Mouse (Mus musculus): ENCODE results near the gene Naa10.

GRCm38 (mm10) chrX:73914827-73915703, 6.7 kb downstream of the Naa10 start:
- TF ChIP-seq POLR2A (IDR thresholded peaks at IDR 0.05; ENCODE audit: borderline replicate concordance, low read depth, low read length) (no peak), CTCF (IDR thresholded peaks at IDR 0.05; ENCODE audit: low read depth, low read length) (no peak)
